Mouse (Mus musculus): Measurements from ENCODE around the gene Il7r.

DNA sequence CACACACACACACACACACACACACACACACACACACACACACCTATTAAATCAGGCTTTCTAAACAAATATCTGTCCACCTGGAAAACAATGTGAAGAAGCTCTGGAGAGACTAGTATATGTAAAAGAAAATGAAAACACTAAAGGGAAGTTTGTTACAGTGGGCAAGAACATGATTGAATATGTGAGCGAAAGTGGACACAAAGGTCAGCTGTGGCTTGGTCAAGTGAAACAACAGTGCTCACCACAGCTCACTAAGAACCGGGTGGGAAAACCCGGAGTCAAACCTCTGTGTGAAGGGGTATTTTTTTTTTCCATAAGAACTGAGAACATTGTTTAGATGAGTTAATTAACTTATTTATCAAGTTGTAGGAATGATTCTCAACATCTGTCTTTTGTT, 6.9 kb downstream of the Il7r start:
- TF ChIP-seq CTCF (IDR thresholded peaks at IDR 0.05; ENCODE audit: low read depth, low read length) (no peak), POLR2A (IDR thresholded peaks at IDR 0.05; ENCODE audit: borderline replicate concordance, low read depth, low read length) (no peak)
